Mouse (Mus musculus): ENCODE measurements around the gene Olfr539. TPM values are rescaled to one million over a fixed set of nuclear protein-coding genes. Genes with fewer than 3 reads are reported as not detected.
"Not testable (repeated sequence)": the region's sequence is repeated elsewhere in the genome, so short reads cannot be mapped to it uniquely, and the experiment has no call there.

Olfr539 gene
- polyA plus RNA-seq (2016; fragmentation: Nextera tagmentation; extraction: Ambion mirVana): not detected in 2 replicates

DNA sequence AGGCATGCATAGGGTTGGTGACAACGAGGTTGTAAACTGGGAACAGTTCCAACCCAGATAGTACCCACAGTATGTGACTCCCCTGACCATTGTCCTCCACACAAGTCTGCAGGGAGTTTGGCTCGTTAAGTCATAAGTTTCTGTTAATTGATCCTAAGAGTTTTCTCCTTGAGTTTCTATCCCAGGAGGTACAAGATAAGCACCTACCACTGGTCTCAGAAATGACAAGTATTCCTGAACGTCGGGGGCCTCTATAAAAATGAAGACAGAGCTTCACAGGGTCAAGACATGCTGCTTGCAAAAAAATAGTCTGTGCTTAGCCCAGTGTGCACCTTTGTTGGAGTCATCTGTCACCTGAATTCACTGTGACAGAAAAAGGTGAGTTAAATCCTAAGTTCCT lies at the start of gene Olfr539:
Gene Olfr539, plus strand, starts transcription at position 301 of the 400 bp plus-strand sequence.
- H3K36me3 ChIP-seq: no peaks in the 10 kb centered on the region
- H3K4me2 ChIP-seq (replicated peaks): no peak within 1 kb of the TSS
- H3K4me3 ChIP-seq: no peak within 1 kb of the TSS
- 69% methylated on average over 4 of the region's 4 CpGs for WGBS
- H3K27me3 ChIP-seq (replicated peaks): no peaks in the 10 kb centered on the region
- H3K9ac ChIP-seq: no peak within 1 kb of the TSS
- no peak within 1 kb of the TSS for H3K27ac ChIP-seq
- H3K9me3 ChIP-seq: no peaks in the 10 kb centered on the region
- no peaks in the 10 kb centered on the region for H3K4me1 ChIP-seq
- no peak for ATAC-seq (ENCODE audit: low FRiP score, low read depth)

GRCm38 (mm10) chr7:140628670-140629069 lies 31.1 kb upstream of the Olfr539 start, which contains the start of gene Olfr61:
Gene Olfr61, plus strand, starts transcription at chr7:140628970.
- H3K4me2 ChIP-seq (replicated peaks); H3K9me3 ChIP-seq; H3K27me3 ChIP-seq (replicated peaks); H3K4me3 ChIP-seq; H3K36me3 ChIP-seq; ATAC-seq (ENCODE audit: low FRiP score, low read depth); H3K9ac ChIP-seq; H3K27ac ChIP-seq; H3K4me1 ChIP-seq: not testable (repeated sequence)
- 81% methylated on average over 3 of the region's 3 CpGs for WGBS

DNA sequence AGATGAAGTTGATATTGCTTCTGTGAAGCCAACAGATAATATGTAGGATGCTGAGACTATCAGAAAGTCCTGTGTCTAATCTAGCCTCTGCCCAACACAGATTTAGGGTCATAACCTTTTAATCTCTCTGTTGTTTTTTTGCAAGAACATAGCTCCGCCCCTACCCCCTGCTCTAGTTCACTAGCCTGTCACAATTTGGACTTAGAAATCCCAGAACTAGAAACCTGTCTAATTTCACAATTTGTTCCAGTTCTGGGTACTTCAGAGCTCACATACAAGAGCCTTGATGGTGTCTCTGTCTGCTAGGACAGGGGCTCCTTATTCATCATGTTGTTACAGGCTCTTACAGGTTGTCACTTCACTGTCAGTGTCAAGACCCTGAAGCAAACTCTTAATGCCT lies 29.2 kb upstream of the Olfr539 start:
- no peak overlapping the region for H3K27ac ChIP-seq
- H3K9ac ChIP-seq: no peak overlapping the region
- 88% methylated on average over 1 of the region's 1 CpGs for WGBS
- H3K9me3 ChIP-seq: no peaks in the 10 kb centered on the region
- H3K27me3 ChIP-seq (replicated peaks): no peaks in the 10 kb centered on the region
- no peak overlapping the region for H3K4me2 ChIP-seq (replicated peaks)
- no peak for ATAC-seq (ENCODE audit: low FRiP score, low read depth)
- H3K4me1 ChIP-seq: no peaks in the 10 kb centered on the region
- no peak overlapping the region for H3K4me3 ChIP-seq
- H3K36me3 ChIP-seq: no peaks in the 10 kb centered on the region

DNA sequence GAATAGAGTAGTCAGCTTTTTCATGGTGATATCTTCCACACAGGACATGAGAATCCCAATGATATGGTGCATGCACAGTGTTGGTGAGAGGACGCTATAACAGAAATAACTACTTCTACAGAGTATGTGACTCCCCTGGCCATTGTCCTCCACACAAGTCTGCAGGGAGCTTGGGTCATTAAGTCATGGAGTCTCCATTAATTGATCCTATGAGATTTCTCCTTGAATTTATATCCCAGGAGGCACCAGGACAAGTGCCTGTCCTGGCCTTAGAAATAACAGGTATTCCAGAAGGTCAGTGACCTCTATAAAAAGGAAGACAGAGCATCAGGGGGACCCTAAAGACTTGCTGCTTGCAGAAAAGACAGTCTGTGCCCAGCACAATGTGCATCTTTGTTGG lies 13.6 kb upstream of the Olfr539 start, which contains the start of gene Olfr53:
Gene Olfr53, plus strand, starts transcription at position 301 of the 400 bp plus-strand sequence.
- 92% methylated on average over 1 of the region's 1 CpGs for WGBS
- no peak within 1 kb of the TSS for H3K9ac ChIP-seq
- H3K27ac ChIP-seq: no peak within 1 kb of the TSS
- ATAC-seq (ENCODE audit: low FRiP score, low read depth): no peak
- H3K4me3 ChIP-seq: no peak within 1 kb of the TSS
- H3K4me2 ChIP-seq (replicated peaks): no peak within 1 kb of the TSS
- no peaks in the 10 kb centered on the region for H3K4me1 ChIP-seq
- H3K9me3 ChIP-seq: no peaks in the 10 kb centered on the region
- H3K36me3 ChIP-seq: no peaks in the 10 kb centered on the region
- no peaks in the 10 kb centered on the region for H3K27me3 ChIP-seq (replicated peaks)

DNA sequence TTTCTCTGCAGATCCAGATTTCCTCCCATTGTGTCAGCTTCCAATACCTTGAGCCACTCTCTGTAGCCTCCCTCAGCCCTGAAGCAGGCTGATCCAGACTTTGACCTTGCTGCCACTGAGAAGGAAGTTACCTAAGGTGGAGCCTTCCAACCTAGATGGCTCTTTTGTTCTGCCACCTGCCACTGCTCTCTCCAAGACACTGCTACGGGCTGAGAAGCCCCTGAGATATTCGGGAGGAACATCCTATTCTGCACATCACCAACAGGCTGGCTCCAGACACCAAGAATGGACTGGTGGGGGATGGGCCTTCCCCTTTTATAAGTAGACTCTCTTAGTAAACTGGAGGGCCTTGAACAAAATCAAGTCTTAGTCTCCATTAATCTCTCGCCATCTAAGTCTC lies 11.0 kb downstream of the Olfr539 start:
- 91% methylated on average over 3 of the region's 3 CpGs for WGBS
- not testable (repeated sequence) for H3K9me3 ChIP-seq; H3K27me3 ChIP-seq (replicated peaks); H3K4me3 ChIP-seq; H3K9ac ChIP-seq; H3K4me2 ChIP-seq (replicated peaks); ATAC-seq (ENCODE audit: low FRiP score, low read depth); H3K4me1 ChIP-seq; H3K36me3 ChIP-seq; H3K27ac ChIP-seq

DNA sequence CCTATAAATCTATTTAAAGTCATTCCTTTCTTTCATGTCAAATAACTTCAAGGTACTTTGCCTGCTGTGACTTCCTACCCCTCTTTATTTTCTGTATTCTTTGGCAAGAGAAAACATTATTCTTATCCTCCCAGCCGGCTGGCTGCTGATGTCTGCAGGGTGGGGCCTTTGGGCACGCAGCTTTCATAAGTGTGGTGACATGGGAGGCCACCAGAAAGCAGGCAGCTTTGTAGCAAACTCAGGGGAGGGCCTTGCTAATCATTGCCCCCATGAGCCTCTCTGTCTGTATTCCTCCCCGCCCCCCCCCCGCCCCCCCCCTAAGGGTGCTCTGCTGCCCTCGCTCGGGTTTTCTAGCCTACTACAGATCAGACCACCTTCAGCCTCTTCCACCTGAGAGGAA lies 16.1 kb downstream of the Olfr539 start:
- H3K36me3 ChIP-seq: no peaks in the 10 kb centered on the region
- H3K27ac ChIP-seq: no peak overlapping the region
- H3K9ac ChIP-seq: no peak overlapping the region
- no peaks in the 10 kb centered on the region for H3K27me3 ChIP-seq (replicated peaks)
- no peak overlapping the region for H3K4me3 ChIP-seq
- peak overlapping the region; percentile 42 for H3K4me2 ChIP-seq (replicated peaks)
- ATAC-seq (ENCODE audit: low FRiP score, low read depth): no peak
- H3K9me3 ChIP-seq: peaks cover 11% of the 10 kb centered on the region; the same call in 1 of the 2 replicates
- no peaks in the 10 kb centered on the region for H3K4me1 ChIP-seq
- 4% methylated on average over 4 of the region's 6 CpGs for WGBS

- H3K4me3 ChIP-seq; H3K9me3 ChIP-seq; H3K36me3 ChIP-seq; ATAC-seq (ENCODE audit: low FRiP score, low read depth); H3K27me3 ChIP-seq (replicated peaks); H3K27ac ChIP-seq; H3K9ac ChIP-seq; H3K4me1 ChIP-seq; H3K4me2 ChIP-seq (replicated peaks): not testable (repeated sequence)
- WGBS: 65% methylated on average over 4 of the region's 4 CpGs
Measured at GRCm38 (mm10) chr7:140679591-140679990, 19.9 kb downstream of the Olfr539 start.

- WGBS: 93% methylated on average over 1 of the region's 1 CpGs
Measured at GRCm38 (mm10) chr7:140681651-140682050, 21.9 kb downstream of the Olfr539 start, which contains the start of gene Olfr45. Gene Olfr45, plus strand, starts transcription at chr7:140681951.

GRCm38 (mm10) chr7:140696967-140697366 lies 37.2 kb downstream of the Olfr539 start, which contains the start of gene Olfr541:
Gene Olfr541, plus strand, starts transcription at chr7:140697267.
- Histone ChIP-seq H3K36me3 (no peaks in the 10 kb centered on the region), H3K9ac (no peak within 1 kb of the TSS), H3K4me1 (no peaks in the 10 kb centered on the region), H3K27ac (no peak within 1 kb of the TSS), H3K27me3 (replicated peaks) (no peaks in the 10 kb centered on the region), H3K4me2 (replicated peaks) (no peak within 1 kb of the TSS), H3K4me3 (no peak within 1 kb of the TSS), H3K9me3 (no peaks in the 10 kb centered on the region)
- no peak for ATAC-seq (ENCODE audit: low FRiP score, low read depth)

More at GRCm38 (mm10) chr7:140681651-140682050, 21.9 kb downstream of the Olfr539 start, which contains the start of gene Olfr45:
- H3K27me3 ChIP-seq (replicated peaks): no peaks in the 10 kb centered on the region
- peaks cover 5% of the 10 kb centered on the region; the same call in 1 of the 2 replicates for H3K9me3 ChIP-seq
- no peak within 1 kb of the TSS for H3K4me3 ChIP-seq
- no peak within 1 kb of the TSS for H3K4me2 ChIP-seq (replicated peaks)
- ATAC-seq (ENCODE audit: low FRiP score, low read depth): no peak
- no peaks in the 10 kb centered on the region for H3K36me3 ChIP-seq
- H3K27ac ChIP-seq: no peak within 1 kb of the TSS
- H3K4me1 ChIP-seq: no peaks in the 10 kb centered on the region
- H3K9ac ChIP-seq: no peak within 1 kb of the TSS

DNA sequence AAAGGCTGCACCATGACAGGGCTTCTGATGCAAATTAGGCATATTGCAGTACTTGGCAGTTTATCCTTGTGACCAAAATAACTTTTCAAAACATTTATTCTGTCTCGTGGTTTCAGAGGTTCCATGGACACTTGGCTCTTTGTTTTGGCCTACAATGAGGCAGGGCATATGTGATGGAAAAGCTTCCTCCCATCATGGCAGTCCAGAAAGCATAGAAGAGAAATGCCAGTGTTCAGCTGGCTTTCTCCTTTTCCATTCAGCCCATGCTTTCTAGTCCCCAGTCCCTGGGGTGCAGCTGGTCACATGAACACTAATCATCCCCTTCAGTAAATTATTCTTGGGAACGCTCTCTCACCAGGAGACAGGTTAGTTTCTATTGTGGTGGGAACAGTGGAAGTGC lies 46.6 kb downstream of the Olfr539 start:
- WGBS: 26% methylated on average over 2 of the region's 2 CpGs
- ATAC-seq (ENCODE audit: low FRiP score, low read depth): no peak

GRCm38 (mm10) chr7:140707536-140708284 lies 48.0 kb downstream of the Olfr539 start:
- Histone ChIP-seq H3K4me2 (replicated peaks) (no peak overlapping the region), H3K4me1 (no peaks in the 10 kb centered on the region), H3K27me3 (replicated peaks) (no peaks in the 10 kb centered on the region), H3K27ac (no peak overlapping the region), H3K9ac (no peak overlapping the region), H3K9me3 (no peaks in the 10 kb centered on the region), H3K4me3 (no peak overlapping the region), H3K36me3 (no peaks in the 10 kb centered on the region)
- no peak for ATAC-seq (ENCODE audit: low FRiP score, low read depth)
- WGBS: 88% methylated on average over 6 of the region's 6 CpGs

More for the DNA sequence above, 46.6 kb downstream of the Olfr539 start:
- no peak overlapping the region for H3K4me2 ChIP-seq (replicated peaks)
- H3K27me3 ChIP-seq (replicated peaks): no peaks in the 10 kb centered on the region
- H3K9ac ChIP-seq: no peak overlapping the region
- no peak overlapping the region for H3K27ac ChIP-seq
- H3K4me1 ChIP-seq: no peaks in the 10 kb centered on the region
- no peaks in the 10 kb centered on the region for H3K9me3 ChIP-seq
- H3K4me3 ChIP-seq: no peak overlapping the region
- H3K36me3 ChIP-seq: no peaks in the 10 kb centered on the region

GRCm38 (mm10) chr7:140717155-140718055 lies 57.7 kb downstream of the Olfr539 start:
- WGBS: 85% methylated on average over 7 of the region's 7 CpGs
- Histone ChIP-seq H3K36me3 (no peaks in the 10 kb centered on the region), H3K4me1 (no peaks in the 10 kb centered on the region), H3K4me2 (replicated peaks) (no peak overlapping the region), H3K27me3 (replicated peaks) (no peaks in the 10 kb centered on the region), H3K4me3 (no peak overlapping the region), H3K9ac (no peak overlapping the region), H3K27ac (no peak overlapping the region), H3K9me3 (no peaks in the 10 kb centered on the region)
- ATAC-seq (ENCODE audit: low FRiP score, low read depth): no peak

Measured in neural tube, embryonic 12.5 days (tissue).